Mouse (Mus musculus): Measurements from ENCODE around the gene Fam227a. TPM values are rescaled to one million over a fixed set of nuclear protein-coding genes. Genes with fewer than 3 reads are reported as not detected.
A peak's percentile ranks its signal among the peaks of the same experiment; 100 is the strongest.

Fam227a gene
- polyA plus RNA-seq, 1 experiment from 2014 or later = 6.0 TPM

DNA sequence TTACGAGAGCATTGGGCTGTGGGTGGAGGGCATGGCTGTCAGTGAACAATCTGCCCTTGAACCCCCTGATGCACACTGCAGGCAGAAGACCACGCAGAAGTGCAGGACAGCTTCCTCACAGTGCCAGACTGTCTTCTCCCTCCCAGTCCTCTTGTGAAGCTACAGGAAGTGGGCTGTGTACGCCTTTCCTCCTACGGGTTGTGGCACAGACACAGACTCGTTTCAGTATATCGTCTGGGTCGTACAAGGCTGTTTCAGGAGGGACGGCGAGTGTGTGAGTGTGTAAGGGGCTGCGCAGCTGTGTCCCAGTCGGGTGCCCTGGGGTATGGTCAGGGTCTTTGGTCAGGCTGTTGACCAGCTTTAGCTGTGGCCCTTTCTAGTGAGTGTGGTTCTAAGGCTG lies 35.0 kb upstream of the Fam227a start:
- DNase-seq (ENCODE audit: low spot score) (no peak), ATAC-seq (ENCODE audit: low FRiP score) (no peak)
- H3K9me3 ChIP-seq (ENCODE audit: control insufficient read depth, low read length) = no peaks in the 10 kb centered on the region
- no peak overlapping the region for H3K27ac ChIP-seq (ENCODE audit: low read depth, low read length)
- WGBS = 94% methylated on average over 11 of the region's 11 CpGs
- H3K27me3 ChIP-seq (ENCODE audit: control insufficient read depth, insufficient read depth, low read length) = no peaks in the 10 kb centered on the region
- H3K4me1 ChIP-seq (replicated peaks; ENCODE audit: control insufficient read depth, insufficient read depth, low read length) = no peaks in the 10 kb centered on the region; the same call in 1 of the 2 replicates
- no peak overlapping the region for H3K9ac ChIP-seq (ENCODE audit: low read depth, low read length)
- no peak overlapping the region for H3K4me2 ChIP-seq (replicated peaks; ENCODE audit: low read depth, low read length)
- H3K4me3 ChIP-seq (ENCODE audit: low read depth, low read length) = no peak overlapping the region
- peaks cover 2% of the 10 kb centered on the region; the same call in 1 of the 2 replicates for H3K36me3 ChIP-seq (ENCODE audit: control insufficient read depth, insufficient read depth, low read length)

DNA sequence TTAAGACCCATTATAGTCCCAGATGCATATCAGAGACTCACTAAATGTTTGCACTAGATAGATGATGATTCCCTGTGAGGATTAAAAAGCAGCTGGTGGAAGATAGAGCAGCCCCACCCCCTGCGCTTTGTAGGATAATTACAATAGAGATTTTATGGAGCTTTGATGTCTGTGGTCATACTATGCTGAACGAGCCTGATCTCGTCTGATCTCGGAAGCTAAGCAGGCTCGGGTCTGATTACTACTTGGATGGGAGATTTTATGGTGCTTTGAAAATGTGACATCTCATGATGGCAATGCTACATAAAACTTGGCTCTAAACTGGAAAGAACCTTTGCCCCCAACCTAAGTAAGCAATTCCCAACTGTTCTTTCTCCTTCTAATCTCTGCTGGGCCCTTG lies 33.6 kb upstream of the Fam227a start:
- Histone ChIP-seq H3K27me3 (ENCODE audit: control insufficient read depth, insufficient read depth, low read length) (no peaks in the 10 kb centered on the region), H3K4me2 (replicated peaks; ENCODE audit: low read depth, low read length) (peak overlapping the region; percentile 77; the same call in 1 of the 2 replicates), H3K9me3 (ENCODE audit: control insufficient read depth, low read length) (no peaks in the 10 kb centered on the region), H3K36me3 (ENCODE audit: control insufficient read depth, insufficient read depth, low read length) (peaks cover 2% of the 10 kb centered on the region; the same call in 1 of the 2 replicates), H3K27ac (ENCODE audit: low read depth, low read length) (no peak overlapping the region), H3K9ac (ENCODE audit: low read depth, low read length) (no peak overlapping the region), H3K4me3 (ENCODE audit: low read depth, low read length) (no peak overlapping the region), H3K4me1 (replicated peaks; ENCODE audit: control insufficient read depth, insufficient read depth, low read length) (no peaks in the 10 kb centered on the region; the same call in 1 of the 2 replicates)
- WGBS = 85% methylated on average over 5 of the region's 5 CpGs
- ATAC-seq (ENCODE audit: low FRiP score) (no peak), DNase-seq (ENCODE audit: low spot score) (no peak)

DNA sequence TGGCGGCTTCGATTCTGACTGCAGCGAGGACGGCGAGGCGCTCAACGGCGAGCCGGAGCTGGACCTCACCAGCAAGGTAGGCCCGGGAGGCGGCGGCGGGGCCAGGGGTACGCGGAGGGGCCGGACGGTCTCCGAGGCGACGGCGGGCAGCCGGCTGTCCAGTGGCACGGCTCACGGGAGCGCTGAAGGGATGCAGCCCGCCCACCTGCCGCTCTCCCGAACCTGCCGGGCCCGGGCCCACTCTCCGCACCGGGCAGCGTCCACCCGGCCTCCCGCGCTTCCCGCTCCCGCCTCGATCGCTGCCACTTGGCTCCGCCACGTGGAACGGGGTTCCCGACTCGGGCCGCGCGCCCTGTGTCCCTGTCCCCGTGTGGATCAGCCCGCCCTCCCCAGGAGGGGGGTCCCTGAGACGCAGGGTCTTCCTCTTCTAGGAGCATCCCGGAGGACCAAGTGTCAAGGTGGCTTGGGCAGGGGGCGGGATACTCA lies 32.3 kb upstream of the Fam227a start:
- Histone ChIP-seq H3K27ac (ENCODE audit: low read depth, low read length) (peak overlapping the region; percentile 83), H3K9ac (ENCODE audit: low read depth, low read length) (peak overlapping the region; percentile 85), H3K4me1 (replicated peaks; ENCODE audit: control insufficient read depth, insufficient read depth, low read length) (peaks cover 4% of the 10 kb centered on the region; the same call in 1 of the 2 replicates), H3K4me3 (ENCODE audit: low read depth, low read length) (peak overlapping the region; percentile 76), H3K9me3 (ENCODE audit: control insufficient read depth, low read length) (no peaks in the 10 kb centered on the region), H3K4me2 (replicated peaks; ENCODE audit: low read depth, low read length) (peak overlapping the region; percentile 77), H3K27me3 (ENCODE audit: control insufficient read depth, insufficient read depth, low read length) (no peaks in the 10 kb centered on the region), H3K36me3 (ENCODE audit: control insufficient read depth, insufficient read depth, low read length) (peaks cover 2% of the 10 kb centered on the region; the same call in 1 of the 2 replicates)
- no peak for DNase-seq (ENCODE audit: low spot score)
- under 1% methylated on average over 52 of the region's 53 CpGs for WGBS
- peak; percentile 34 for ATAC-seq (ENCODE audit: low FRiP score)

DNA sequence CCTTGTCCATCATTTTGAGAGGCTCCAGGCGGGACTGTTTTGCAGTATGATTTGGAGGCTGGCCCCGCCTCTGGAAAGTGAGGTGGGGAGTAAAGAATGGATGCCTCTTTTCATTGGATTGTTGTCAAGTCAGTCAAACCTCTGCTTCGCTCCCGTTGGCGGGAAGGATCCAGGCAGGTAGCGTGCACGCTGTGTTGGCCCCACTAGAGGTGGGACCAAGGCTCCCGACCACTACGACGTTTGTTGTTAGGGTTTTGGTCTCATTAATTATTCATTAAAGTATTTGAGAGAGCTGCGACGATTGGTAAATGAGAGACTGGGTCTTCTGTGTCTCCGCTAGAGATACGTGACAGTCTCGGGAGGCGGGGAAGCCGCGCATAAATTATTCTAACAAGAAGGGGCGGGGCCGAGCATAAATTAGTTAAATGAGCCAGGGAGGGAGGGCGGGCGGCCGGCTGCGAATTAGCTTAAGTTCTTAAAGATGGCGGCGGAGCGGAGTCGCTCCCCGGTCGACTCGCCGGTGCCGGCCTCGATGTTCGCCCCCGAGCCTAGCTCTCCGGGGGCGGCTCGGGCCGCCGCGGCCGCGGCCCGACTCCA lies 31.8 kb upstream of the Fam227a start, which contains the start of gene Gtpbp1:
Gtpbp1 (plus strand) TSS at position 420 of the 597 bp plus-strand sequence.
- Histone ChIP-seq H3K27ac (ENCODE audit: low read depth, low read length) (peak within 1 kb of the TSS; percentile 83), H3K4me2 (replicated peaks; ENCODE audit: low read depth, low read length) (peak within 1 kb of the TSS; percentile 77), H3K9ac (ENCODE audit: low read depth, low read length) (peak within 1 kb of the TSS; percentile 85), H3K36me3 (ENCODE audit: control insufficient read depth, insufficient read depth, low read length) (peaks cover 2% of the 10 kb centered on the region; the same call in 1 of the 2 replicates), H3K4me3 (ENCODE audit: low read depth, low read length) (peak within 1 kb of the TSS; percentile 76), H3K27me3 (ENCODE audit: control insufficient read depth, insufficient read depth, low read length) (no peaks in the 10 kb centered on the region), H3K4me1 (replicated peaks; ENCODE audit: control insufficient read depth, insufficient read depth, low read length) (peaks cover 4% of the 10 kb centered on the region; the same call in 1 of the 2 replicates), H3K9me3 (ENCODE audit: control insufficient read depth, low read length) (no peaks in the 10 kb centered on the region)
- ATAC-seq (ENCODE audit: low FRiP score) (peak; percentile 98), DNase-seq (ENCODE audit: low spot score) (peak; percentile 97)
- WGBS = under 1% methylated on average over 45 of the region's 45 CpGs

- ATAC-seq (ENCODE audit: low FRiP score) (no peak; the same call in 1 of the 2 replicates), DNase-seq (ENCODE audit: low spot score) (no peak)
- peaks cover 2% of the 10 kb centered on the region; the same call in 1 of the 2 replicates for H3K36me3 ChIP-seq (ENCODE audit: control insufficient read depth, insufficient read depth, low read length)
- peak overlapping the region; percentile 76 for H3K4me3 ChIP-seq (ENCODE audit: low read depth, low read length)
- H3K4me1 ChIP-seq (replicated peaks; ENCODE audit: control insufficient read depth, insufficient read depth, low read length) = peaks cover 7% of the 10 kb centered on the region; the same call in 1 of the 2 replicates
- H3K4me2 ChIP-seq (replicated peaks; ENCODE audit: low read depth, low read length) = peak overlapping the region; percentile 27
- no peak overlapping the region for H3K27ac ChIP-seq (ENCODE audit: low read depth, low read length)
- no peaks in the 10 kb centered on the region for H3K27me3 ChIP-seq (ENCODE audit: control insufficient read depth, insufficient read depth, low read length)
- H3K9ac ChIP-seq (ENCODE audit: low read depth, low read length) = no peak overlapping the region
- no peaks in the 10 kb centered on the region for H3K9me3 ChIP-seq (ENCODE audit: control insufficient read depth, low read length)
- 17% methylated on average over 24 of the region's 24 CpGs for WGBS
These were observed 31.1 kb upstream of the Fam227a start for GRCm38 (mm10) chr15:79689662-79690425.

- peak overlapping the region; percentile 88 for H3K9ac ChIP-seq (ENCODE audit: low read depth, low read length)
- peak overlapping the region; percentile 82 for H3K4me2 ChIP-seq (replicated peaks; ENCODE audit: low read depth, low read length)
- WGBS = 5% methylated on average over 8 of the region's 8 CpGs
- peak overlapping the region; percentile 84 for H3K27ac ChIP-seq (ENCODE audit: low read depth, low read length)
- H3K4me3 ChIP-seq (ENCODE audit: low read depth, low read length) = peak overlapping the region; percentile 87
- ATAC-seq (ENCODE audit: low FRiP score) = no peak
- no peaks in the 10 kb centered on the region for H3K27me3 ChIP-seq (ENCODE audit: control insufficient read depth, insufficient read depth, low read length)
- peaks cover 12% of the 10 kb centered on the region; the same call in 1 of the 2 replicates for H3K4me1 ChIP-seq (replicated peaks; ENCODE audit: control insufficient read depth, insufficient read depth, low read length)
- no peaks in the 10 kb centered on the region for H3K36me3 ChIP-seq (ENCODE audit: control insufficient read depth, insufficient read depth, low read length)
- no peaks in the 10 kb centered on the region for H3K9me3 ChIP-seq (ENCODE audit: control insufficient read depth, low read length)
- DNase-seq (ENCODE audit: low spot score) = no peak
These were observed 29.7 kb upstream of the Fam227a start for GRCm38 (mm10) chr15:79688268-79688956.

DNA sequence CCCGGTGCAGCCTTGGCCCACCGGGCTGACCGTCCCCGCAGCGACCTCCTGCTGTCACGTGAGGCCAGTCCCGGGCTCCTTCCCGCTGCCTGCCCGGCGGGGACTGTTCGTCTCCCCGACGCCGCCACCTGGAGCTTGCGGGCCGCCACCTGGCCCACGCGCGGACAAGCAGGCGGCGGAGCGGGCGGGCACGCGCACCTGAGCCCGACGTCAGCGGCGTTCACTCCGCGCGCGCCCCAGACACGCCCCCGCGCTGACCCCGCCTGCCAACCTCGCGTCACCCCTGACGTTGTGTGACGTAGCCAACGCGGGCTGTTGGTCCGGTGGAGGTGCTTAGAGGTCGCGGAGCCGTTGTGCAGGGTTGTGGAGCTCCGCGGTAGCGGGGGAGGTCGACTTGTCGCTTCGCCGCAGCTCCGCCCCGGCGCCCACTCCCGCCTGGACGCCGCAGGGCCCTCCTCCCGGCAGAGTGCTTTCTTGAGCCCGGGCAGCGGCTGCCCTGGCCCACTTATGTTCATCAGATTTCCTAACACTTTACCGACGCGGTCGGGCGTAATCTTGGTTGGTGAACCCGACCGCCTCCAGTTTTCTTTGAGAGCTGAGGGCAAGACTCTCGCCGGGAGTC lies 29.0 kb upstream of the Fam227a start, which contains the start of gene Josd1:
Josd1 (minus strand) TSS at position 274 of the 622 bp plus-strand sequence.
- Histone ChIP-seq H3K27me3 (ENCODE audit: control insufficient read depth, insufficient read depth, low read length) (no peaks in the 10 kb centered on the region), H3K4me1 (replicated peaks; ENCODE audit: control insufficient read depth, insufficient read depth, low read length) (peaks cover 12% of the 10 kb centered on the region; the same call in 1 of the 2 replicates), H3K9ac (ENCODE audit: low read depth, low read length) (peak within 1 kb of the TSS; percentile 88), H3K4me3 (ENCODE audit: low read depth, low read length) (peak within 1 kb of the TSS; percentile 87), H3K9me3 (ENCODE audit: control insufficient read depth, low read length) (no peaks in the 10 kb centered on the region), H3K27ac (ENCODE audit: low read depth, low read length) (peak within 1 kb of the TSS; percentile 84), H3K36me3 (ENCODE audit: control insufficient read depth, insufficient read depth, low read length) (no peaks in the 10 kb centered on the region), H3K4me2 (replicated peaks; ENCODE audit: low read depth, low read length) (peak within 1 kb of the TSS; percentile 82)
- DNase-seq (ENCODE audit: low spot score) (peak; percentile 93), ATAC-seq (ENCODE audit: low FRiP score) (peak; percentile 63)
- under 1% methylated on average over 52 of the region's 72 CpGs for WGBS

DNA sequence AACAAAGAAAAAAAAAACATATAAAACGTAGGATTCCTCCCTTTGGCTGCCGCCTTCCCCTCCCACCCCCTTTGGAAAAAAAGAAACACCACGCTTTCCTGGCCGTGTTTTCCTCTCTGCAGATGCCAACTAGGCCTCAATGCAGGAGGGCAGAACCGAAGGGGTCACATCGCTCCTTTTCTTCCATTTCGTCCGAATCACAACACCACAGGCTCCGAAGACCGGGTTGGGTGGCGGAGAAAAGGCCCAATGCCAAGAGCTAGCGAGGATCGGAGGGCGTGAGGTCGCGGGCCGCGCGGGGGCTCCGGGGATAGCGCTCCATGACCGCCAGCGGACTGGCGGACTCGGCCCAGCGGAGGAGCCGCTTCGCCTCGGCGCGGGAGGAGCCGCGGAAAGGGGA lies 28.4 kb upstream of the Fam227a start:
- ATAC-seq (ENCODE audit: low FRiP score) (no peak), DNase-seq (ENCODE audit: low spot score) (no peak)
- Histone ChIP-seq H3K9ac (ENCODE audit: low read depth, low read length) (peak overlapping the region; percentile 88), H3K36me3 (ENCODE audit: control insufficient read depth, insufficient read depth, low read length) (no peaks in the 10 kb centered on the region), H3K4me2 (replicated peaks; ENCODE audit: low read depth, low read length) (peak overlapping the region; percentile 82), H3K27ac (ENCODE audit: low read depth, low read length) (peak overlapping the region; percentile 84), H3K4me1 (replicated peaks; ENCODE audit: control insufficient read depth, insufficient read depth, low read length) (peaks cover 12% of the 10 kb centered on the region; the same call in 1 of the 2 replicates), H3K4me3 (ENCODE audit: low read depth, low read length) (peak overlapping the region; percentile 87), H3K9me3 (ENCODE audit: control insufficient read depth, low read length) (no peaks in the 10 kb centered on the region), H3K27me3 (ENCODE audit: control insufficient read depth, insufficient read depth, low read length) (no peaks in the 10 kb centered on the region)
- WGBS = under 1% methylated on average over 32 of the region's 33 CpGs
